Mouse (Mus musculus): ENCODE data around the gene Igfbpl1.

DNA sequence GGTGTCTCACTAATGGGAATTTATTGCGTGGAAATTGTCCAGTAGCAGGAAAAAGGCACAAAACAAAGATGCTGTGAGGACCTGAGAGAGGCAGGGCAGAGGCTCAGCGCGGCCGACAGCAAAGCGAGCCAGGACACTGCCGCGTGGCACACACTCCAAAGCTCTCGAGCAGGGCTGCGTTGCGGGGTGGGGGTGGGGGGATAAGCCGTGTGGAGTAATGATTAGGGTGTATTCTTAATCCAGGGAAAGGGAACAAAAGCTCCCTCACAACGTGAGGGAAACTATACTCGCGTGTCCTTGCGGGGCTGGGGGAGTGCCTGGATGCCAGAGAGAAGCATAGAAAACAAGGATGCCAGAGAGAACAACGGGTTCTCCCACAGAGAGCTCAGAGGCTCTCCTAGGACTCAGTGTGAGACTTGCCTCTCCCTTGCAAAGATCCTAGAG, 61.6 kb downstream of the Igfbpl1 start:
- TF ChIP-seq POLR2A (IDR thresholded peaks at IDR 0.05; ENCODE audit: borderline replicate concordance, extremely low read depth, low read depth, low read length) (no peak), CTCF (IDR thresholded peaks at IDR 0.05; ENCODE audit: insufficient read depth, low read length) (no peak)
